Mouse (Mus musculus): Measurements from ENCODE around the gene Nhsl1. TPM values are rescaled to one million over a fixed set of nuclear protein-coding genes. Genes with fewer than 3 reads are reported as not detected.
"Not testable (repeated sequence)": the region's sequence is repeated elsewhere in the genome, so short reads cannot be mapped to it uniquely, and the experiment has no call there.

Nhsl1 gene
- total RNA-seq, 2 experiments from 2014 or later = 46.7 to 53.1 TPM

- DNase-seq = no peak
Observed at GRCm38 (mm10) chr10:18536889-18537288, 218.1 kb downstream of the Nhsl1 start.

DNA sequence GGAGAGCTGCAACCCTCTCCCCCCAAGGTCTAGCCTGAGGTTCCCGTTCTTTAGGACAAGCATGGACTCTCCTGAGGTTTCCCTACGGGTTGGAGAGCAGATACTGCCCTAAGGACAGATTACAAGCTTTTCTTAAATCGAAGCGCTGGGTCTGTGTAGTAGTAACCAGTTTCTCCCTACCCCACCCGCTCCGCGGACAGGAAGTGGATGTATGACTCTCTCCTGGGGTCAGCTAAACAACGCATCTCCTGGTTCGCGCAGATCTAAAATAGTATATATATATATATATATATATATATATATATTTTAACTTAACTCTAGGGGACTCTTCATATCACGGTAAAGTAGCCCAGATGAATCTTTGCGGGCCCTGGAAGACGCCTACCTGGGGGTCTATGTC, 226.5 kb downstream of the Nhsl1 start:
- no peak for DNase-seq

DNA sequence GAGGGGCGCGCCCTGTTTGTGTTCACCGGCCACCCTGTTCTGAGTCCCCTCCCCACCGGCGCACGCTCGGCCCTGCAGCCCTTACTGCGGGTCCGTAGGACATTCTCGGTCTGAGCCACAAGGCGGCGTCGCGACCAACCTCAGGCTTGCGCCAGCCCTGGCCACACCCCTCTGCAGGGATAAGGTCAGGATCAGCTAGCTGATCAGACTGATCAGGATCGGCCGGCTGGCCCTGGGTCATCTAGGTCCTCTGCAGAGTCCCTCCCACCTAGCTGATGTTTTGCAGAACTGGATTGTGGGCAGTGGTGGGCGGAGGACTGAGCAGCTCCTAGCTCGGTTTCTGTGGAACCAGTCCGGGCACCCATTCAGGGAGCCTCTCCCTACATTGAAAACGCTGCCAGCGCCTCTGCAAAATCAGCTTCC, 227.0 kb downstream of the Nhsl1 start, which contains the start of gene Hebp2:
Gene Hebp2 (minus strand): TSS at position 264 of the 423 bp plus-strand sequence.
- DNase-seq = peak; percentile 49 to 67

GRCm38 (mm10) chr10:18547381-18547780, 228.6 kb downstream of the Nhsl1 start:
- no peak for DNase-seq

DNA sequence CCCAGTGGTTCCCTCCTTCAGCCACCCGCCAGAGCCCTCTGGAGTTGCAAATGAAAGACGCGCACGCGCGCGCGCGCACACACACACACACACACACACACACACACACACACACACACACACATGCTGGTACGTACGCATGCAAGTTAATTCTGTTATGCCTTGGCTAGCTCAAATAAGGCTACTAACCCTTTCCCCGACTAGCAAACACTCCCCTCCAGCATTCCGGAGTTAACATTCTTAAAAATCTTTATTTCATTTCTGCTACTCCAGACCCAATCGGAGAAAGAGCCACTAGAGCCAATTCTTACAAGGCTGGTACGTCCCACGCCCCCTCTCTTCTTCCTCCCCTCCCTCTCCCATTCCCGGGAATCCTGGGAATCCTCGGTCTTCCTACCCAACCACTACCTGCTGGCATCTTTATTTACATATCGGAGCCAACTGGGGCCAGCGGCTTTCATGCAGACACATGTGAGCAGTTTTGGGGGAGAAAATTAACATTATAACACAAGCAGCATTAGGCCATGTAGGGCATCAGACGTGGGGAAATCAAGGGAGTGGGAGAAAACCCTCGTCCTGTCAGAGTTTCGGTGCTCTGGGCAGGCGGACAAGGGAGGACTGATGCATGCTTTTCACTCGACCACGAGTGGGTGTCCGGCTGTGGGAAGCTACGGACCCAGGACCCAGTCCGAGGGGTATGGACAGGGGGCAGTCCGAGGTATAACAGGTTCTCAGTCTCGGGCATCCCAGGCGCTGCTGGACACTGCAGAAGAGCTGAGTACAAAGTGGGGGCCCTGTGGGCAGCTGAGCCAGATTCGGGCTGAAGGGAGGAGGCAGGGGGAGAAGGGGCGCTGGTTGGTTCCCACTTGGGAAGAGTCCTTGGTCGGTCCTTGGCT, 230.8 kb downstream of the Nhsl1 start:
- DNase-seq = no peak

- not testable (repeated sequence) for DNase-seq
Observed at GRCm38 (mm10) chr10:18559076-18559475, 240.3 kb downstream of the Nhsl1 start.

GRCm38 (mm10) chr10:18561445-18561844, 242.7 kb downstream of the Nhsl1 start:
- DNase-seq = no peak

- peak; percentile 29 to 54 for DNase-seq
Observed at GRCm38 (mm10) chr10:18562940-18563339, 244.2 kb downstream of the Nhsl1 start.

GRCm38 (mm10) chr10:18572581-18572980, 253.8 kb downstream of the Nhsl1 start:
- no peak for DNase-seq

Other genes with a start within 250 kb of the Nhsl1 start
- under 1 TPM; 0.42 to 0.53 TPM for gene Ect2l, start 108.1 kb upstream of the Nhsl1 start, total RNA-seq (2021)
- 10 to 100 TPM; 31.9 to 36.4 TPM for gene Ccdc28a, start 84.0 kb upstream of the Nhsl1 start, total RNA-seq (2021)
- 1 to 10 TPM; 3.2 to 3.5 TPM for gene Hebp2, start 227.1 kb downstream of the Nhsl1 start, total RNA-seq (2021)